Mouse (Mus musculus): ENCODE results near the gene Gm48551.

Gm48551 gene

GRCm38 (mm10) chr10:81356991-81357844 is 27.0 kb upstream of the Gm48551 start, which contains the start of gene Mfsd12:
Mfsd12 (plus strand) TSS chr10:81357491.
- peak; percentile 87 for DNase-seq (ENCODE audit: low spot score)

- no peak for DNase-seq (ENCODE audit: low spot score)
Observed at GRCm38 (mm10) chr10:81358209-81358608, 26.1 kb upstream of the Gm48551 start.

GRCm38 (mm10) chr10:81358841-81359240 is 25.4 kb upstream of the Gm48551 start:
- DNase-seq (ENCODE audit: low spot score): no peak

GRCm38 (mm10) chr10:81360721-81361120 is 23.5 kb upstream of the Gm48551 start:
- DNase-seq (ENCODE audit: low spot score): no peak

- DNase-seq (ENCODE audit: low spot score): no peak
Observed at GRCm38 (mm10) chr10:81362336-81362949, 21.8 kb upstream of the Gm48551 start.

- DNase-seq (ENCODE audit: low spot score): no peak
Observed at GRCm38 (mm10) chr10:81363436-81364346, 20.6 kb upstream of the Gm48551 start.

GRCm38 (mm10) chr10:81364666-81365065 is 19.6 kb upstream of the Gm48551 start:
- DNase-seq (ENCODE audit: low spot score): no peak

- no peak for DNase-seq (ENCODE audit: low spot score)
Observed at GRCm38 (mm10) chr10:81365073-81365472, 19.2 kb upstream of the Gm48551 start.

- no peak for DNase-seq (ENCODE audit: low spot score)
Observed at GRCm38 (mm10) chr10:81365672-81366476, 18.4 kb upstream of the Gm48551 start, which contains the start of gene 4930404N11Rik. 4930404N11Rik (minus strand) TSS chr10:81365816.

GRCm38 (mm10) chr10:81366477-81367206 is 17.6 kb upstream of the Gm48551 start:
- no peak for DNase-seq (ENCODE audit: low spot score)

- no peak for DNase-seq (ENCODE audit: low spot score)
Observed at GRCm38 (mm10) chr10:81367207-81367495, 17.1 kb upstream of the Gm48551 start.

GRCm38 (mm10) chr10:81375322-81375721 is 8.9 kb upstream of the Gm48551 start:
- DNase-seq (ENCODE audit: low spot score): no peak

- no peak for DNase-seq (ENCODE audit: low spot score)
Observed at GRCm38 (mm10) chr10:81376561-81377361, 7.5 kb upstream of the Gm48551 start.

GRCm38 (mm10) chr10:81377362-81377664 is 7.0 kb upstream of the Gm48551 start:
- DNase-seq (ENCODE audit: low spot score): no peak

GRCm38 (mm10) chr10:81377793-81378552 is 6.3 kb upstream of the Gm48551 start, which contains the start of gene Fzr1:
Fzr1 (minus strand) TSS chr10:81378516.
- no peak for DNase-seq (ENCODE audit: low spot score)

- DNase-seq (ENCODE audit: low spot score): peak; percentile 100
Observed at GRCm38 (mm10) chr10:81378553-81379182, 5.6 kb upstream of the Gm48551 start.

- no peak for DNase-seq (ENCODE audit: low spot score)
Observed at GRCm38 (mm10) chr10:81379183-81379553, 5.1 kb upstream of the Gm48551 start.

- DNase-seq (ENCODE audit: low spot score): no peak
Observed at GRCm38 (mm10) chr10:81379809-81380378, 4.4 kb upstream of the Gm48551 start.

- DNase-seq (ENCODE audit: low spot score): no peak
Observed at GRCm38 (mm10) chr10:81382039-81382438, 2.2 kb upstream of the Gm48551 start.
